Mouse (Mus musculus): ENCODE results near the gene Agbl2. TPM values are rescaled to one million over a fixed set of nuclear protein-coding genes. Genes with fewer than 3 reads are reported as not detected.
A peak's percentile ranks its signal among the peaks of the same experiment; 100 is the strongest.
"Not testable (repeated sequence)": the region's sequence is repeated elsewhere in the genome, so short reads cannot be mapped to it uniquely, and the experiment has no call there.

Agbl2 gene
- total RNA-seq, 4 experiments from 2014 or later, result 0.13 to 0.29 (median 0.15) TPM

- no peak for DNase-seq (ENCODE audit: low spot score in 2 of 2)
Measured at GRCm38 (mm10) chr2:90815266-90815665, 32.7 kb downstream of the Agbl2 start.

DNA sequence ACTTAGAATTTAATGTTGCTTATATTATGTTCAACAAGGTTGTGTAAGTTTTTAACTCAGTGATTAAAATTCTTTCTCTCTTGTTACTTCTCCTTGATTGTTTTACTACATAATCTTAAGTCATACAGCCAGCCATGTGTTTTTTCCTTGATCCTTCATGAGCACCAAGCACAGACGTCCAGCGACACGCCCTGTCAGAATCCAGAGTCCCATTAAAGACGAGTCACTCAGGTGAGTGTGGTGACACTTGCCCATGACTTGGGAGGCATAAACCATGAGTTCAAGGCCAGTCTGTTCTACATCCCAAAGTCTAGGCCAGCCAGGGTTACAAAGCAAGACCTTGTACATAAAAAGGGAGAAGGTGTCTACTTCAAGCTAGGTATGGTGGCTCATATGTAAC is 33.6 kb downstream of the Agbl2 start:
- DNase-seq (ENCODE audit: low spot score in 2 of 2), result no peak

GRCm38 (mm10) chr2:90818710-90819109 is 36.2 kb downstream of the Agbl2 start:
- no peak for DNase-seq (ENCODE audit: low spot score in 2 of 2)

DNA sequence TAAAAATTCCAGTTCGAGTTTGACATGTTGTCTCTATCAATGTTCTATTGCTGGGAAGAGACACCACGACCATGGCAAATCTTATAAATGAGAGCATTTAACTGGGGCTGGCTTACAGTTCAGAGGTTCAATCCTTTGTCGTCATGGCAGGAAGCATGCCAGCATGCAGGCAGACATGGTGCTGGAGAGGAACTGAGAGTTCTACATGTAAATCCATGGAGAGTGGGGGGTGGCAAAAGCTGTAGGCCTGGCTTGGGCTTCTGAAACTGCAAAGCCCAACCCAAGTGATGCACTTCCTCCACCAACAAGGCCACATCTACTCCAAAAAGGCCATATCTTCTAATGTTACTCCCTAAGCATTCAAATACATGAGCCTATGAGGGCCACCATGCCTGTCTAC is 38.4 kb downstream of the Agbl2 start:
- no peak for DNase-seq (ENCODE audit: low spot score in 2 of 2)

DNA sequence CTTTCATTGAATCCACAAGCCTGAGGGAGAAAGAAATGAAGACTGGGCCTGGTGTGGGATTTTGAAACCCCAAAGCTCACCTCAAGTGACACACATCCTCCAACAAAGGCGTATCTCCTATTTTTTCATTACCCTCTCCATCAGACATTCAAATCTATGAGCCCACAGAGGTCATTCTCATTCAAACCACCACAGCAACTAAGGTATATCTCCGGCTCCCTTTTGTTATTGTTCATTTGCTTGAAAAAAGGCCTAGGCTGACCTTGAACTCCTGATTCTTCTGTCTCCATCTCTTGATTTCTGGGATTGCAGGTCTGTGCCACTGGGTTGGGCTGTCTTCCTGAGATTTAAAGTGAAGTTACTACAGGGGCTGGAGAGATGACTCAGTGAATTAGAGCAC is 40.5 kb downstream of the Agbl2 start:
- DNase-seq (ENCODE audit: low spot score in 2 of 2), result no peak

DNA sequence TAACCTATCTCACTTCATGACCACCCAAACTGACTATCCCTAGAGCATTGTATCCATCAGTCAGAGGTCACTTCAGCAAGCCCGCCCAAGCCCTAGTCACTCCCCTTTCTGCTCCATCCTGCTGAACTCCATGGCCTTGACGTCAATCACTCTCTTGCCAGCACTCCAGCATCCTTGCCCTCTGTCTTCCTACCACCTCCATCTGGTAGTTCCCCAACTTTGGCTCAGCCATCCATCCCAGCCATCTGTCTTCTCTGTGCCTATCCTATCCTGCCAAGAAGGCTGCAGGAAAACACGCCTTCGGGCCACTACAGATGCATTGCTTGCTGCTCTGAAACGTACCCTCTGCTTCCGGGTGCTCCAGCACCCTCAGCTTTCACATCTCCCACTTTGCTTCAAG is 41.3 kb downstream of the Agbl2 start:
- DNase-seq (ENCODE audit: low spot score in 2 of 2), result no peak

DNA sequence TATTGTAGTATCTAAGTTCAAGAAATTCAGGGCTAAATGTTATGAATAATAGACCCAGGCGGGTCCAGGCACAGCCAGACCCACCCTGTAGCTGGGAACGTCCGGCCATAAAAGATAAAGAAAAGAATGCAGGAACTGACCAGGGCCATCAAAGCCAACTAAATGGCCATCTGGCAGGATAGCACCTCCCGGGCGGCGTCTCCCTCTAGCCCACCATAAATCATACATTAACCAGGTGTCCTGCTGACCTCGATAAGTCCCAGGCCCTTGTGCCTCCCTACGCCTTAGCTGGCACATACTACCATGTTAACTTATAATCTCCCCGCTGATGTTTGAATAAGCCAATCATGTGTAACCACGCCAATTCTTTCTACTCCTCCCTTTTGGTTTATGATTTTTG is 42.0 kb downstream of the Agbl2 start:
- DNase-seq (ENCODE audit: low spot score in 2 of 2), result not testable (repeated sequence)

- no peak for DNase-seq (ENCODE audit: low spot score in 2 of 2)
Measured at GRCm38 (mm10) chr2:90825515-90826172, 43.1 kb downstream of the Agbl2 start.

GRCm38 (mm10) chr2:90828739-90829138 is 46.2 kb downstream of the Agbl2 start:
- no peak for DNase-seq (ENCODE audit: low spot score in 2 of 2)

GRCm38 (mm10) chr2:90833502-90833901 is 51.0 kb downstream of the Agbl2 start:
- no peak for DNase-seq (ENCODE audit: low spot score in 2 of 2)

- no peak for DNase-seq (ENCODE audit: low spot score in 2 of 2)
Measured at GRCm38 (mm10) chr2:90838621-90839020, 56.1 kb downstream of the Agbl2 start.

DNA sequence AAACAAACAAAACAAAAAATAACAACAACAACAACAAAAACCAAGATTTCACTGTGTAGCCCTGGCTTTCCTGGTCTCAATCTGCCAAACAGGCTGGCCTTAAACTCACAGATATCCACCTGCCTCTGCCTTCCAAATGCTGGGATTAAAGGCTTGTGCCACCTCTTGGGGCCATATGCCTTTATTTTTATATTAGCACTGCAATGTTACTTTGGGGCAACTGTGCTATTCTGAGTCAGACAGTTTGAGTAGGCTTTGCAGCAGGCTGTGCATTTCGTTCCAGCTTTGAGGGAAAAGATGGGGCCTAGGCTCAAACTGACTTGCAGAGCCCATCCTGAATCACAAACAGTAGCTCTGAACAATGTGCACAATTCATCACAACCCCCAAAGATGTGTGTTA is 61.1 kb downstream of the Agbl2 start:
- no peak for DNase-seq (ENCODE audit: low spot score in 2 of 2)

DNA sequence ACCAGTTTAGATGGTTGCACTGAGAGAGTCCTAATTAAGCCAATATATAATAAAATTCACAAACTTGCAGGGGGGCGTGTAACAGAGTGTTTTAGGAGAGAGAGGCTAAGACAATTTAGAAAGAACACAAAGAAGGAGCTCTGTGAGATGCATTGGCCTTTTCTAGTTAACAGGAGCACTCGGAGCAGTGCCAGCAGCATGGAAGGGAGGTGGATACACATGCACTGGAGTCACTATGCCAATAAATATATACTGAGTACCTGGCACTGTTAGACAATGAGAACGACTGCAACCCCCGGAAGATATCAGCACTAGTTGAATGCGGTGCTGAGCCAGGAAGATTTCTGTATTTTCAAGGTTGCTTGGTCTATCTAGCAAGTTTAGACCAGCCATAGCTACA is 61.7 kb downstream of the Agbl2 start:
- DNase-seq (ENCODE audit: low spot score in 2 of 2), result no peak

DNA sequence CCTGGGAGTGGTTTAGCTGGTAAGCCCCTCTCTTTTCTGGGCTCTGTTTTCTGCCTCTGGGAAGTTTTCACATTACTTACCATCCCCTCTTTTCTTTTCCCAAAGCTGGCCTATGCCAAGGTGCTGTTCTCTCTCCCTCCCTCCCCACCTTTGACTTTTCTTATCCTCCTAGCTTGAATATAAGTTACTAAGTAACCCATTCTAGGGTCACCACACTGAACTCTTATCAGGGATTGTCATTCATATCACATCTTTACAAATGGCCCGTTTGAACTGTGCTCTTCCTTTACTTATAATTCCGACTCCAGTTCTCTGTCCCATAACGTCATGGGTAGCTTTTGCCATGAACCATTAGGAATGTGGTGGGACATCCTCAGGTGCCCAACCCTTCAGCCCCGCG is 62.7 kb downstream of the Agbl2 start:
- no peak for DNase-seq (ENCODE audit: low spot score in 2 of 2)

- DNase-seq (ENCODE audit: low spot score in 2 of 2), result no peak
Measured at GRCm38 (mm10) chr2:90846171-90846570, 63.6 kb downstream of the Agbl2 start.

- DNase-seq (ENCODE audit: low spot score in 2 of 2), result peak in 1 of 2 experiments; percentile 6
Measured at GRCm38 (mm10) chr2:90846597-90846954, 64.0 kb downstream of the Agbl2 start.

GRCm38 (mm10) chr2:90846955-90847680 is 64.6 kb downstream of the Agbl2 start, which contains the start of gene Mtch2:
Mtch2 (plus strand) TSS chr2:90847155.
- peak; percentile 97 to 99 for DNase-seq (ENCODE audit: low spot score in 2 of 2)

DNA sequence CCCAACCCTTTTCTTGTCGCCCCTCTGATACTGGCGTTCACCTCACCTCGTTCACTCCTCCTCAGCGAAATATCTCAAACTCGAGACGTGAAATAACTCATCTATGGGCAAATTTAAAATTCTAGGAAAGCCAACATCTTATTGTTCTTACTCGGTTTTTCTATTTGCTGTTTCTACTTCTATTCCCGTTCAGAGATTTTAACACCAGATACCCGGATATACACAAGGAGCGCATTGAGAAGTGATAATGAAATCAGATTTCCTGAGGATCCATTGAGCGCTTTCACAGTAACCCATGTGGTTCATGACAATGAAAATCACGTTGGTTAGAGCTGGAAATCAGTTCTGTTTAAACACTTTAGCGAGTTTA is 65.1 kb downstream of the Agbl2 start:
- DNase-seq (ENCODE audit: low spot score in 2 of 2), result no peak

DNA sequence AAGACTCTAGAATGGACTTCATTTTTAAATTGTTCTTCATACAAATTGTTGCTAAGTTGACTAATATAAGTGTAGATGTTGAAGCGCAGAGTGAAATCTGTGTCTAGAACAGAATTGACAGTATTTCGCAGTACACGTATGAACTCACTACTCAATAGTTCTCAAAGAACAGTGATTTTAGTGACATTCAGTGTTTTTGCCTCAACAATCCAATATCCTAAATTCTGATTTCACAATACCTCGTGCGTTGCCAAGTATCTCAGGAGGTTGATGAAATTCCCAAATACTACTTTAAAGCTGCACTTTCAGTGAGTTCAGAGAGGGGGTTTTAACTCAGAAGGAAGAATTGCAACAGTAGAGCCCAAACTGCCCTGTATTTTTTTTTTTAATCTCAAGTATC is 65.8 kb downstream of the Agbl2 start:
- DNase-seq (ENCODE audit: low spot score in 2 of 2), result no peak

- DNase-seq (ENCODE audit: low spot score in 2 of 2), result no peak
Measured at GRCm38 (mm10) chr2:90850401-90850800, 67.9 kb downstream of the Agbl2 start.

DNA sequence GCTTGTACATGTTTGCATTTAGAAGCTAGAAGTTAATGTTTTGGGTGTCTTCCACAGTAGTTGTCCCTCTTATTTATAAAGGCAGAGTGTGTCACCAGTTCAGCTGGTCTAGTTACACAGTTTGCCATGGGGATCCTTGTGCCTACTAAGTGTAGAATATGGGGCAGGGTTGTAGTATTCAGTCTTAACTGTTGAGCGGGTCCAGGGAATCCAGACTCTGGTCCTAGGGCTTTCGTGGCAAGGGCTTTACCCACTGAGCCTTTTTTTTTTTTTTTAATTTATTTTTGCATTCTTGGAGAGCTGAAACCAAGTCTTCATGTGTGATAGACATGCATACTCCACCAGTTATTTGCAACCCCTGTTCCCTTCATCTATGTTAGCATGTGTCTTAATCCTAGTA is 79.0 kb downstream of the Agbl2 start:
- no peak for DNase-seq (ENCODE audit: low spot score in 2 of 2)

- no peak for DNase-seq (ENCODE audit: low spot score in 2 of 2)
Measured at GRCm38 (mm10) chr2:90864184-90864583, 81.7 kb downstream of the Agbl2 start.

DNA sequence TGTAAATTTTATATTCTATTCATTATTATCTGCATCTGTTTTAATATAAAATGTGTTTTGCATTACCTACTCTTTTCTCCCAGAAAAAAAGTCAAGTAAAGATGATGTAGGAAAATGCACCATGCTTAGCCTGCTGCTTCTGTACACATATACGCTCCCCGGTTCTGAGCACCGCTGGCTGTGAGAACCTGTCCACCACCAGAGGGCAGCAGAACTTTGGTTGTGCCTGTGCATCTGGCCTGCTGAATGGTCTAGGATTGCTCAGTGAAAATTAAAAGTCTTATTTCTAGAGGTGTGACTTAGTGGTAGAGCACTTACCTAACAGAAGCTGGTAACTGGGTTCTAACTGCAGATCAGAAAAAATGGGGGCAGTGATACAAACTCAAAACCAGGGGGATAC is 84.0 kb downstream of the Agbl2 start:
- peak; percentile 59 to 71 for DNase-seq (ENCODE audit: low spot score in 2 of 2)
